Mouse (Mus musculus) stomach, embryonic 16.5 days (tissue): ENCODE data around the gene Cd44. TPM values are rescaled to one million over a fixed set of nuclear protein-coding genes. Genes with fewer than 3 reads are reported as not detected.

Source experiments
- ATAC-seq: fragments of 200-750 bp; cut with Nextera tagmentation; 2 replicates; pipeline ENCODE4 v1.8.0; 2017; ENCODE audit warnings: moderate number of reproducible peaks, moderate TSS enrichment; ENCODE audit not compliant: insufficient read depth, low FRiP score
- H3K27ac ChIP-seq: fragments of 300-500 bp; sonication (generic); 2 replicates; pipeline ENCODE4 v1.5.1; 2014; ENCODE audit warnings: low read length
- H3K27me3 ChIP-seq: fragments of 300-500 bp; sonication (generic); 2 replicates; pipeline ENCODE4 v1.6.1; 2014; ENCODE audit warnings: low read length, control low read depth, mixed read lengths; ENCODE audit not compliant: control insufficient read depth, insufficient read depth
- H3K36me3 ChIP-seq: fragments of 300-500 bp; sonication (generic); 2 replicates; pipeline ENCODE4 v1.6.1; 2014; ENCODE audit warnings: low read length; ENCODE audit not compliant: control insufficient read depth, insufficient read depth
- H3K4me1 ChIP-seq: fragments of 300-500 bp; sonication (generic); 2 replicates; pipeline ENCODE4 v1.6.1; 2014; ENCODE audit warnings: low read length, control low read depth, mixed read lengths; ENCODE audit not compliant: control insufficient read depth, insufficient read depth
- H3K4me2 ChIP-seq: fragments of 300-500 bp; sonication (generic); 2 replicates; pipeline ENCODE4 v1.6.1; 2014; ENCODE audit warnings: low read depth, low read length, mixed read lengths
- H3K4me3 ChIP-seq: fragments of 300-500 bp; sonication (generic); replicated peaks from 2 replicates; pipeline ENCODE4 v1.5.1; 2014; ENCODE audit warnings: mild to moderate bottlenecking, low read length
- H3K9ac ChIP-seq: fragments of 300-500 bp; sonication (generic); 2 replicates; pipeline ENCODE4 v1.6.1; 2014; ENCODE audit warnings: low read length
- H3K9me3 ChIP-seq: fragments of 300-500 bp; sonication (generic); replicated peaks from 2 replicates; pipeline ENCODE4 v1.6.1; 2016; ENCODE audit warnings: low read length, control low read depth; ENCODE audit not compliant: control insufficient read depth
- WGBS: fragments of 180-500 bp; shearing (Covaris S2); extraction: QIAGEN DNeasy Blood & Tissue Kit; methylation state at CpG from one replicate; pipeline ENCODE4 v1.1.7; 2014; 5-methylcytosine and 5-hydroxymethylcytosine counted together
- polyA plus RNA-seq: library from polyadenylated mRNA; unstranded; fragments of >200 nt; fragmentation: Nextera tagmentation; extraction: Ambion mirVana; gene quantifications from 2 replicates; pipeline ENCODE4 v1.2.1, GENCODE M21; 2015

Gene Cd44
- polyA plus RNA-seq, 1 experiment from 2014 or later: 26.5 TPM

- Histone ChIP-seq H3K9me3 (no peaks in the 10 kb centered on the region), H3K4me1 (0 out of 2 replicates have a peak, but pooled peaks cover 9% of the 10 kb centered on the region), H3K27me3 (no peaks in the 10 kb centered on the region), H3K36me3 (no peaks in the 10 kb centered on the region), H3K4me2 (peak overlapping the region; percentile 82), H3K27ac (peak overlapping the region; percentile 39; the same call in 1 of the 2 replicates), H3K9ac (peak overlapping the region; percentile 71), H3K4me3 (peak overlapping the region; percentile 60)
- 24% methylated on average over 3 of the region's 3 CpGs for WGBS
- 0 out of 2 replicates have a peak, but pooled peaks have one; percentile 28 for ATAC-seq
These were observed 361 bp upstream of the Cd44 start for GRCm38 (mm10) chr2:102901828-102902223.

- no peaks in the 10 kb centered on the region for H3K9me3 ChIP-seq
- H3K36me3 ChIP-seq: no peaks in the 10 kb centered on the region
- WGBS: 54% methylated on average over 7 of the region's 7 CpGs
- H3K9ac ChIP-seq: peak overlapping the region; percentile 71
- H3K27ac ChIP-seq: peak overlapping the region; percentile 57; the same call in 1 of the 2 replicates
- ATAC-seq: no peak
- H3K27me3 ChIP-seq: no peaks in the 10 kb centered on the region
- peak overlapping the region; percentile 82 for H3K4me2 ChIP-seq
- H3K4me3 ChIP-seq: peak overlapping the region; percentile 60
- H3K4me1 ChIP-seq: 0 out of 2 replicates have a peak, but pooled peaks cover 9% of the 10 kb centered on the region
These were observed 1.2 kb downstream of the Cd44 start for GRCm38 (mm10) chr2:102900230-102900721.

GRCm38 (mm10) chr2:102899238-102899637 lies 2.2 kb downstream of the Cd44 start:
- 0 out of 2 replicates have a peak, but pooled peaks cover 9% of the 10 kb centered on the region for H3K4me1 ChIP-seq
- H3K36me3 ChIP-seq: no peaks in the 10 kb centered on the region
- no peaks in the 10 kb centered on the region for H3K27me3 ChIP-seq
- H3K4me3 ChIP-seq: peak overlapping the region; percentile 60
- peak overlapping the region; percentile 18; the same call in 1 of the 2 replicates for H3K27ac ChIP-seq
- H3K9ac ChIP-seq: peak overlapping the region; percentile 54
- no peak for ATAC-seq
- 56% methylated on average over 3 of the region's 3 CpGs for WGBS
- peak overlapping the region; percentile 82 for H3K4me2 ChIP-seq
- no peaks in the 10 kb centered on the region for H3K9me3 ChIP-seq

- ATAC-seq: no peak
- H3K36me3 ChIP-seq: no peaks in the 10 kb centered on the region
- 65% methylated on average over 3 of the region's 3 CpGs for WGBS
- H3K27me3 ChIP-seq: no peaks in the 10 kb centered on the region
- peak overlapping the region; percentile 82 for H3K4me2 ChIP-seq
- H3K4me1 ChIP-seq: 0 out of 2 replicates have a peak, but pooled peaks cover 9% of the 10 kb centered on the region
- peak overlapping the region; percentile 60; the same call in 1 of the 2 replicates for H3K4me3 ChIP-seq
- H3K27ac ChIP-seq: no peak overlapping the region
- no peaks in the 10 kb centered on the region for H3K9me3 ChIP-seq
- no peak overlapping the region for H3K9ac ChIP-seq
These were observed 2.9 kb downstream of the Cd44 start for GRCm38 (mm10) chr2:102898585-102898984.

- no peak for ATAC-seq
- Histone ChIP-seq H3K4me3 (no peak overlapping the region), H3K4me2 (no peak overlapping the region), H3K27ac (no peak overlapping the region), H3K36me3 (no peaks in the 10 kb centered on the region), H3K4me1 (peaks cover 9% of the 10 kb centered on the region; the same call in 1 of the 2 replicates), H3K9me3 (no peaks in the 10 kb centered on the region), H3K9ac (no peak overlapping the region), H3K27me3 (no peaks in the 10 kb centered on the region)
- 83% methylated on average over 8 of the region's 8 CpGs for WGBS
These were observed 5.3 kb downstream of the Cd44 start for GRCm38 (mm10) chr2:102896154-102896553.

GRCm38 (mm10) chr2:102895197-102895596 lies 6.3 kb downstream of the Cd44 start:
- no peak for ATAC-seq
- H3K4me2 ChIP-seq: no peak overlapping the region
- no peak overlapping the region for H3K9ac ChIP-seq
- H3K4me1 ChIP-seq: peaks cover 9% of the 10 kb centered on the region; the same call in 1 of the 2 replicates
- H3K27me3 ChIP-seq: no peaks in the 10 kb centered on the region
- peak overlapping the region; percentile 51 for H3K27ac ChIP-seq
- no peaks in the 10 kb centered on the region for H3K9me3 ChIP-seq
- WGBS: 84% methylated on average over 1 of the region's 1 CpGs
- no peak overlapping the region for H3K4me3 ChIP-seq
- H3K36me3 ChIP-seq: no peaks in the 10 kb centered on the region

GRCm38 (mm10) chr2:102894785-102895184 lies 6.7 kb downstream of the Cd44 start:
- peak overlapping the region; percentile 51 for H3K27ac ChIP-seq
- H3K4me2 ChIP-seq: no peak overlapping the region
- H3K9ac ChIP-seq: no peak overlapping the region
- H3K4me1 ChIP-seq: peaks cover 9% of the 10 kb centered on the region; the same call in 1 of the 2 replicates
- ATAC-seq: no peak
- H3K36me3 ChIP-seq: no peaks in the 10 kb centered on the region
- WGBS: 70% methylated on average over 4 of the region's 4 CpGs
- no peaks in the 10 kb centered on the region for H3K9me3 ChIP-seq
- no peaks in the 10 kb centered on the region for H3K27me3 ChIP-seq
- no peak overlapping the region for H3K4me3 ChIP-seq

- Histone ChIP-seq H3K27ac (no peak overlapping the region), H3K4me1 (peaks cover 3% of the 10 kb centered on the region; the same call in 1 of the 2 replicates), H3K27me3 (no peaks in the 10 kb centered on the region), H3K4me3 (no peak overlapping the region), H3K9me3 (no peaks in the 10 kb centered on the region), H3K9ac (no peak overlapping the region), H3K36me3 (no peaks in the 10 kb centered on the region), H3K4me2 (no peak overlapping the region)
- WGBS: 31% methylated on average over 3 of the region's 3 CpGs
- ATAC-seq: no peak
These were observed 12.7 kb downstream of the Cd44 start for GRCm38 (mm10) chr2:102888688-102889225.

GRCm38 (mm10) chr2:102887137-102887536 lies 14.3 kb downstream of the Cd44 start:
- Histone ChIP-seq H3K36me3 (no peaks in the 10 kb centered on the region), H3K27ac (no peak overlapping the region), H3K4me1 (peaks cover 12% of the 10 kb centered on the region), H3K9me3 (no peaks in the 10 kb centered on the region), H3K9ac (no peak overlapping the region), H3K4me2 (no peak overlapping the region), H3K27me3 (no peaks in the 10 kb centered on the region), H3K4me3 (no peak overlapping the region)
- 73% methylated on average over 1 of the region's 1 CpGs for WGBS
- ATAC-seq: no peak
